Mouse (Mus musculus): ENCODE measurements around the gene Adgra3.

Gene Adgra3

GRCm38 (mm10) chr5:49974211-49974610 is 84.6 kb downstream of the Adgra3 start:
- no peak for DNase-seq (ENCODE audit: low spot score in 2 of 2)

- no peak for DNase-seq (ENCODE audit: low spot score in 2 of 2)
Observed at GRCm38 (mm10) chr5:49969660-49970059, 89.1 kb downstream of the Adgra3 start.

- DNase-seq (ENCODE audit: low spot score in 2 of 2): no peak
Observed at GRCm38 (mm10) chr5:49967726-49968125, 91.1 kb downstream of the Adgra3 start.

- no peak for DNase-seq (ENCODE audit: low spot score in 2 of 2)
Observed at GRCm38 (mm10) chr5:49965810-49966209, 93.0 kb downstream of the Adgra3 start.

- peak in 1 of 2 experiments; percentile 18 for DNase-seq (ENCODE audit: low spot score in 2 of 2)
Observed at GRCm38 (mm10) chr5:49961478-49962431, 97.1 kb downstream of the Adgra3 start.

- DNase-seq (ENCODE audit: low spot score in 2 of 2): no peak
Observed at GRCm38 (mm10) chr5:49936354-49936753, 122.5 kb downstream of the Adgra3 start.

- DNase-seq (ENCODE audit: low spot score in 2 of 2): no peak
Observed at GRCm38 (mm10) chr5:49924712-49925111, 134.1 kb downstream of the Adgra3 start.

- DNase-seq (ENCODE audit: low spot score in 2 of 2): no peak
Observed at GRCm38 (mm10) chr5:49915695-49916106, 143.1 kb downstream of the Adgra3 start.

Measured in thymus, postnatal 10 days (tissue).